Mouse (Mus musculus) gastrocnemius, postnatal 14 days (tissue): ENCODE results near the gene Thoc3. TPM values are rescaled to one million over a fixed set of nuclear protein-coding genes. Genes with fewer than 3 reads are reported as not detected.
"Not testable (repeated sequence)": the region's sequence is repeated elsewhere in the genome, so short reads cannot be mapped to it uniquely, and the experiment has no call there.

ENCODE experiments used
- DNase-seq: peaks from one replicate; pipeline ENCODE4 v3.0.0; 2021; ENCODE audit warnings: mixed read lengths
- intact Hi-C: fragments of 180-260 bp; cut with DNase I; formaldehyde crosslinking; loops from one replicate; pipeline ENCODE4 v1.15.1; 2025; ENCODE audit warnings: low total_unique reads
- long read RNA-seq, 2 experiments: library from polyadenylated mRNA; stranded (forward); transcript quantifications; one replicate each; pipeline ENCODE4 v2.0.0; 2021
- total RNA-seq, 2 experiments: library from RNA; stranded (reverse); gene quantifications; 2 replicates each; pipeline ENCODE4 v1.2.3; 2021

The Thoc3 gene
- 10 to 100 TPM; 16.1 to 18.5 TPM for total RNA-seq
- long read RNA-seq, experiment 1, transcript Thoc3-201 (6 exons, 2,335 nt): major isoform, 24 of 24 reads
- long read RNA-seq, experiment 1, partial matches to known transcripts: 0 of 24 reads
- long read RNA-seq, experiment 1, other reads (novel, unspliced or antisense): 0 of 24 reads
- long read RNA-seq, experiment 2, transcript Thoc3-201 (6 exons, 2,335 nt): major isoform, 16 of 16 reads
- long read RNA-seq, experiment 2, partial matches to known transcripts: 0 of 16 reads
- long read RNA-seq, experiment 2, other reads (novel, unspliced or antisense): 0 of 16 reads

GRCm38 (mm10) chr13:54468098-54469011 lies at the start of gene Thoc3:
Gene Thoc3 (minus strand): TSS chr13:54468849.
- intact Hi-C loops: no loop called here

GRCm38 (mm10) chr13:54505920-54506319 lies 37.3 kb upstream of the Thoc3 start:
- DNase-seq: no peak
- intact Hi-C loops: no loop called here

More at GRCm38 (mm10) chr13:54468098-54469011, at the start of gene Thoc3:
- peak; percentile 88 for DNase-seq

- intact Hi-C loops: no loop called here
- DNase-seq: no peak
Observed at GRCm38 (mm10) chr13:54504611-54505260, 36.1 kb upstream of the Thoc3 start.

- peak; percentile 78 for DNase-seq
- intact Hi-C loops: no loop called here
Observed at GRCm38 (mm10) chr13:54503604-54504521, 35.2 kb upstream of the Thoc3 start, which contains the start of gene Simc1. Gene Simc1 (plus strand): TSS chr13:54503779.

- intact Hi-C loops: no loop called here
- DNase-seq: no peak
Observed at GRCm38 (mm10) chr13:54503278-54503603, 34.6 kb upstream of the Thoc3 start.

GRCm38 (mm10) chr13:54501957-54502690 lies 33.5 kb upstream of the Thoc3 start:
- intact Hi-C loops: no loop called here
- no peak for DNase-seq

- intact Hi-C loops: no loop called here
Observed at GRCm38 (mm10) chr13:54501352-54501751, 32.7 kb upstream of the Thoc3 start.

GRCm38 (mm10) chr13:54499551-54499950 lies 30.9 kb upstream of the Thoc3 start:
- DNase-seq, intact Hi-C loops: not testable (repeated sequence)

More at GRCm38 (mm10) chr13:54501352-54501751, 32.7 kb upstream of the Thoc3 start:
- DNase-seq: no peak

GRCm38 (mm10) chr13:54491381-54491780 lies 22.7 kb upstream of the Thoc3 start:
- intact Hi-C loops: no loop called here
- no peak for DNase-seq

GRCm38 (mm10) chr13:54490411-54490810 lies 21.8 kb upstream of the Thoc3 start:
- no peak for DNase-seq
- intact Hi-C loops: no loop called here

GRCm38 (mm10) chr13:54481498-54481897 lies 12.8 kb upstream of the Thoc3 start:
- DNase-seq: no peak
- intact Hi-C loops: no loop called here

GRCm38 (mm10) chr13:54479286-54479685 lies 10.6 kb upstream of the Thoc3 start:
- DNase-seq: no peak
- intact Hi-C loops: no loop called here

GRCm38 (mm10) chr13:54475702-54476101 lies 7.1 kb upstream of the Thoc3 start:
- no peak for DNase-seq
- intact Hi-C loops: no loop called here

- intact Hi-C loops: no loop called here
- no peak for DNase-seq
Observed at GRCm38 (mm10) chr13:54474996-54475395, 6.3 kb upstream of the Thoc3 start.

- no peak for DNase-seq
- intact Hi-C loops: no loop called here
Observed at GRCm38 (mm10) chr13:54471967-54472366, 3.3 kb upstream of the Thoc3 start.

- no peak for DNase-seq
- intact Hi-C loops: no loop called here
Observed at GRCm38 (mm10) chr13:54469012-54469354, 334 bp upstream of the Thoc3 start.

- DNase-seq: no peak
- intact Hi-C loops: no loop called here
Observed at GRCm38 (mm10) chr13:54459282-54459681, 9.4 kb downstream of the Thoc3 start.

- intact Hi-C loops: no loop called here
- DNase-seq: no peak
Observed at GRCm38 (mm10) chr13:54457062-54457461, 11.6 kb downstream of the Thoc3 start.
